Mouse (Mus musculus): ENCODE measurements at regions not wholly inside any gene's neighbourhood (a gene's known extent, or its start where the extent isn't known, plus 50 kb on each side); places are given as distances from the start of the nearest gene placed in this dataset.

GRCm38 (mm10) chr13:51042881-51043402 lies 57.7 kb upstream of the Spin1 start:
- TF ChIP-seq POLR2A (IDR thresholded peaks at IDR 0.05; ENCODE audit: control insufficient read depth, low read depth, low read length) (no peak), CTCF (IDR thresholded peaks at IDR 0.05; ENCODE audit: control insufficient read depth, insufficient read depth, insufficient replicate concordance, low read depth, low read length) (no peak)
